12 mouse cellular contexts compared by ENCODE assay signal in the genomic region with DNA sequence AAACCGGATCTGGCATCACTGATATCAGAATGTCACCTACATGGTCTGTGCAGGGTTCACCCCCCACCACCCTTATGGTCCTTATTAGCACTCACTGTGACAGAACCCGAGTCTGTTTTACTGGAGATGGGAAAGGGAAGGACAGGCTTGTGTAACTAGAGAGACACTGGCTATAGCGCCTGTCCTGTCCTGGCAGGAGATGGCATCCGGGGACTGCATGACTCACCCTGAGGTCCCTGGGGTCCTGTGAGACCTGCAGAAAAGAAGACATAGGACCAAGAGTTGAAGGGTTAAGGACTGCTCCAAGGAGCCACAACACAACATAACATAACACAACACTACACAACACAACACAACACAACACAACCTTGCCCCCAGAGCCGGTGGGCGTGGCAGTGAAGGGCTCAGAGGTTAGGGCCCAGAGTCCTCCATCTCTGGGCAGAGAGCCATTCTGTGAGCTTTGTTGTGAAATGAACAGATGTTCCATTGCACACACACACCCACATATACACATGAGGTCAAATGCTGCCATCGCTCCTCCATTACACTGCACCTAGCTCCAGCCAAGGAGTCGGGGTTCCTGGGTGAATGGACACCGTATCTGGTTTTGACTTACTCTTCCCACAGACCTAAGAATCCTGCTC. TPM values are rescaled to one million over a fixed set of nuclear protein-coding genes. Genes with fewer than 3 reads are reported as not detected.
DNase-seq lines count a peak whose midpoint lies in the region; ATAC-seq and TF ChIP-seq lines count a peak whose summit lies in the region.
"Had no signal": no experiment of that assay in that cellular context is flagged by ENCODE, and none has a peak within 500 bp of the region (broad histone marks: within the 10 kb centered on the region; RNA-seq: fewer than 3 reads in every experiment).

No protein-coding gene starts in this region.

- WGBS in forebrain, embryonic 11.5 days: 88% methylated on average over 9 of the region's 9 CpGs
- 84% methylated on average over 9 of the region's 9 CpGs for WGBS in forebrain, embryonic 12.5 days
- whole genome bisulfite sequencing in hindbrain, postnatal 0 days: 86% methylated on average over 9 of the region's 9 CpGs
- 88% methylated on average over 9 of the region's 9 CpGs for WGBS in hindbrain, embryonic 12.5 days
- 78% methylated on average over 9 of the region's 9 CpGs for WGBS in limb, embryonic 15.5 days
- 89% methylated on average over 9 of the region's 9 CpGs for WGBS in neural tube, embryonic 15.5 days

- no peak overlapping the region for H3K9ac ChIP-seq in forebrain, embryonic 11.5 days (ENCODE audit: low read length)
- no peak overlapping the region for H3K9ac ChIP-seq in forebrain, embryonic 12.5 days
- H3K9ac ChIP-seq in hindbrain, postnatal 0 days (replicated peaks; ENCODE audit: low read length): no peak overlapping the region
- no peak overlapping the region for H3K9ac ChIP-seq in hindbrain, embryonic 12.5 days
- H3K9ac ChIP-seq in limb, embryonic 15.5 days: no peak overlapping the region
- H3K9ac ChIP-seq in neural tube, embryonic 15.5 days (replicated peaks): no peak overlapping the region

- H3K27ac ChIP-seq in forebrain, embryonic 11.5 days (ENCODE audit: low read depth, low read length): no peak overlapping the region
- no peak overlapping the region for H3K27ac ChIP-seq in forebrain, embryonic 12.5 days
- no peak overlapping the region for H3K27ac ChIP-seq in hindbrain, postnatal 0 days
- no peak overlapping the region for H3K27ac ChIP-seq in hindbrain, embryonic 12.5 days
- 0 out of 2 replicates have a peak overlapping the region, but pooled peaks have one; percentile 73 for H3K27ac ChIP-seq in limb, embryonic 15.5 days
- H3K27ac ChIP-seq in neural tube, embryonic 15.5 days (replicated peaks): no peak overlapping the region

- peak; percentile 42 for DNase-seq in forebrain, embryonic 11.5 days (ENCODE audit: low spot score)
- no peak for DNase-seq in hindbrain, postnatal 0 days (ENCODE audit: low spot score)
- no peak for DNase-seq in layer of hippocampus, adult 18-20 months (ENCODE audit: low spot score in 2 of 2)
- no peak for DNase-seq in kidney, postnatal 14 days
- DNase-seq: cerebellum, adult 8-10 months; kidney, adult 9 months; layer of hippocampus, adult 9-11 months had no signal

- TF ChIP-seq CTCF in hindbrain, postnatal 0 days (IDR thresholded peaks at IDR 0.05; ENCODE audit: low read depth): no peak

- H3K4me1 ChIP-seq in forebrain, embryonic 11.5 days (replicated peaks; ENCODE audit: control insufficient read depth, insufficient read depth, low read length): no peaks in the 10 kb centered on the region
- peaks cover 7% of the 10 kb centered on the region for H3K4me1 ChIP-seq in forebrain, embryonic 12.5 days
- no peaks in the 10 kb centered on the region for H3K4me1 ChIP-seq in hindbrain, postnatal 0 days (ENCODE audit: insufficient read depth, low read length)
- H3K4me1 ChIP-seq in hindbrain, embryonic 12.5 days: peaks cover 3% of the 10 kb centered on the region; the same call in 1 of the 2 replicates
- H3K4me1 ChIP-seq in limb, embryonic 15.5 days: peaks cover 25% of the 10 kb centered on the region
- H3K4me1 ChIP-seq in neural tube, embryonic 15.5 days: peaks cover 5% of the 10 kb centered on the region

- no peaks in the 10 kb centered on the region for H3K36me3 ChIP-seq in forebrain, embryonic 11.5 days (ENCODE audit: control insufficient read depth, insufficient read depth, low read length)
- no peaks in the 10 kb centered on the region for H3K36me3 ChIP-seq in forebrain, embryonic 12.5 days (replicated peaks)
- H3K36me3 ChIP-seq in hindbrain, postnatal 0 days (ENCODE audit: insufficient read depth, low read length): no peaks in the 10 kb centered on the region
- H3K36me3 ChIP-seq in hindbrain, embryonic 12.5 days: no peaks in the 10 kb centered on the region
- H3K36me3 ChIP-seq in limb, embryonic 15.5 days: no peaks in the 10 kb centered on the region
- H3K36me3 ChIP-seq in neural tube, embryonic 15.5 days: no peaks in the 10 kb centered on the region

- H3K4me2 ChIP-seq in forebrain, embryonic 11.5 days (ENCODE audit: low read depth, low read length, severe bottlenecking): no peak overlapping the region
- no peak overlapping the region for H3K4me2 ChIP-seq in forebrain, embryonic 12.5 days
- H3K4me2 ChIP-seq in hindbrain, postnatal 0 days (ENCODE audit: low read depth, low read length): no peak overlapping the region
- H3K4me2 ChIP-seq in hindbrain, embryonic 12.5 days (replicated peaks): no peak overlapping the region
- no peak overlapping the region for H3K4me2 ChIP-seq in limb, embryonic 15.5 days
- no peak overlapping the region for H3K4me2 ChIP-seq in neural tube, embryonic 15.5 days

- ATAC-seq in forebrain, embryonic 11.5 days (replicated peaks; ENCODE audit: low FRiP score): no peak
- ATAC-seq in forebrain, embryonic 12.5 days (ENCODE audit: low FRiP score): no peak
- ATAC-seq in hindbrain, postnatal 0 days: 0 out of 2 replicates have a peak, but pooled peaks have one; percentile 2
- ATAC-seq in hindbrain, embryonic 12.5 days (ENCODE audit: low FRiP score): no peak
- no peak for ATAC-seq in limb, embryonic 15.5 days (ENCODE audit: insufficient number of reproducible peaks, low FRiP score, low TSS enrichment, low read depth)
- ATAC-seq in neural tube, embryonic 15.5 days (ENCODE audit: low FRiP score): peak; percentile 8; the same call in 1 of the 2 replicates

- no peaks in the 10 kb centered on the region for H3K9me3 ChIP-seq in forebrain, embryonic 11.5 days (ENCODE audit: control insufficient read depth, low read length)
- H3K9me3 ChIP-seq in forebrain, embryonic 12.5 days: no peaks in the 10 kb centered on the region
- no peaks in the 10 kb centered on the region for H3K9me3 ChIP-seq in hindbrain, postnatal 0 days (ENCODE audit: low read length)
- H3K9me3 ChIP-seq in hindbrain, embryonic 12.5 days (replicated peaks): no peaks in the 10 kb centered on the region
- no peaks in the 10 kb centered on the region for H3K9me3 ChIP-seq in limb, embryonic 15.5 days
- H3K9me3 ChIP-seq in neural tube, embryonic 15.5 days (replicated peaks): no peaks in the 10 kb centered on the region

- H3K4me3 ChIP-seq in forebrain, embryonic 11.5 days (ENCODE audit: low read depth, low read length): no peak overlapping the region
- no peak overlapping the region for H3K4me3 ChIP-seq in forebrain, embryonic 12.5 days (replicated peaks)
- no peak overlapping the region for H3K4me3 ChIP-seq in hindbrain, postnatal 0 days (ENCODE audit: low read length)
- H3K4me3 ChIP-seq in hindbrain, embryonic 12.5 days: no peak overlapping the region
- H3K4me3 ChIP-seq in limb, embryonic 15.5 days: no peak overlapping the region
- H3K4me3 ChIP-seq in neural tube, embryonic 15.5 days (replicated peaks): no peak overlapping the region

- H3K27me3 ChIP-seq in forebrain, embryonic 11.5 days (ENCODE audit: control insufficient read depth, insufficient read depth, low read length): no peaks in the 10 kb centered on the region
- 0 out of 2 replicates have a peak, but pooled peaks cover 3% of the 10 kb centered on the region for H3K27me3 ChIP-seq in forebrain, embryonic 12.5 days
- no peaks in the 10 kb centered on the region for H3K27me3 ChIP-seq in hindbrain, postnatal 0 days (ENCODE audit: insufficient read depth, low read length)
- no peaks in the 10 kb centered on the region; the same call in 1 of the 2 replicates for H3K27me3 ChIP-seq in hindbrain, embryonic 12.5 days
- no peaks in the 10 kb centered on the region for H3K27me3 ChIP-seq in limb, embryonic 15.5 days
- H3K27me3 ChIP-seq in neural tube, embryonic 15.5 days (replicated peaks): no peaks in the 10 kb centered on the region; the same call in 1 of the 2 replicates

RNA-seq across cellular contexts. Expression of a gene that starts 32.0 kb away (rescaled TPM):
- 0.61 and 1.1 TPM in 2 replicates for polyA plus RNA-seq in forebrain, embryonic 11.5 days (2014; fragmentation: Nextera tagmentation; extraction: Ambion mirVana)
- 0.92 and 1.1 TPM in 2 replicates for polyA plus RNA-seq in forebrain, embryonic 12.5 days (2016; fragmentation: Nextera tagmentation; extraction: Ambion mirVana)
- total RNA-seq in hindbrain, postnatal 0 days (2014; rRNA removed): 0.47 and 0.83 TPM in 2 replicates
- polyA plus RNA-seq in hindbrain, postnatal 0 days (2015; fragmentation: Nextera tagmentation; extraction: Ambion mirVana): 0.42 and 0.61 TPM in 2 replicates
- polyA plus RNA-seq in hindbrain, embryonic 12.5 days (2016; fragmentation: Nextera tagmentation; extraction: Ambion mirVana): 0.66 and 1.2 TPM in 2 replicates
- 30.8 and 32.9 TPM in 2 replicates for polyA plus RNA-seq in limb, embryonic 15.5 days (2015; fragmentation: Nextera tagmentation; extraction: Ambion mirVana)
- polyA plus RNA-seq in neural tube, embryonic 15.5 days (2015; fragmentation: Nextera tagmentation; extraction: Ambion mirVana): 0.23 and 0.36 TPM in 2 replicates
- under 1 TPM in 1 of 2 experiments, not detected in 1; 0.05 TPM for total RNA-seq in layer of hippocampus, adult 18-20 months (2021)
- total RNA-seq: megakaryocyte progenitor cell, adult 5-6 weeks had no signal

Comparison
In these comparisons a context has a peak if more than half of its experiments do, and no peak if none do; other contexts are left out.
1. ATAC-seq: peak in hindbrain, postnatal 0 days (single experiment) and neural tube, embryonic 15.5 days (single experiment); none in forebrain, embryonic 11.5 days (single experiment), forebrain, embryonic 12.5 days (single experiment), hindbrain, embryonic 12.5 days (single experiment) and limb, embryonic 15.5 days (single experiment).
2. RNA of a gene that starts 32.0 kb away (polyA plus RNA-seq): 30.8 to 32.9 TPM in limb, embryonic 15.5 days; 0.61 to 1.1 TPM in forebrain, embryonic 11.5 days, 0.92 to 1.1 TPM in forebrain, embryonic 12.5 days, 0.66 to 1.2 TPM in hindbrain, embryonic 12.5 days, 0.42 to 0.61 TPM in hindbrain, postnatal 0 days and 0.23 to 0.36 TPM in neural tube, embryonic 15.5 days; every median in the first group is over 10 times any median in the second.